Mouse (Mus musculus): ENCODE results near the gene Nt5e.
A peak's percentile ranks its signal among the peaks of the same experiment; 100 is the strongest.

- no peak for TF ChIP-seq CTCF (IDR thresholded peaks at IDR 0.05; ENCODE audit: low read depth)
- peak; percentile 69; the same call in 1 of the 2 replicates for TF ChIP-seq EP300 (IDR thresholded peaks at IDR 0.05; ENCODE audit: low read depth)
Observed at GRCm38 (mm10) chr9:88279728-88280127, 47.3 kb upstream of the Nt5e start.
